Mouse (Mus musculus): Measurements from ENCODE around the gene Dnajc7. TPM values are rescaled to one million over a fixed set of nuclear protein-coding genes. Genes with fewer than 3 reads are reported as not detected.
"Not testable (repeated sequence)": the region's sequence is repeated elsewhere in the genome, so short reads cannot be mapped to it uniquely, and the experiment has no call there.

Gene Dnajc7
- total RNA-seq (2021): 100 to 1,000 TPM; 242 to 257 TPM
- long read RNA-seq, experiment 1, transcript Dnajc7-201 (14 exons, 2,330 nt): major isoform, 19 of 32 reads
- long read RNA-seq, experiment 1, partial matches to known transcripts: 10 of 32 reads
- long read RNA-seq, experiment 1, other reads (novel, unspliced or antisense): 3 of 32 reads
- long read RNA-seq, experiment 2, transcript Dnajc7-201 (14 exons, 2,330 nt): major isoform, 28 of 50 reads
- long read RNA-seq, experiment 2, partial matches to known transcripts: 7 of 50 reads
- long read RNA-seq, experiment 2, other reads (novel, unspliced or antisense): 14 of 50 reads

DNA sequence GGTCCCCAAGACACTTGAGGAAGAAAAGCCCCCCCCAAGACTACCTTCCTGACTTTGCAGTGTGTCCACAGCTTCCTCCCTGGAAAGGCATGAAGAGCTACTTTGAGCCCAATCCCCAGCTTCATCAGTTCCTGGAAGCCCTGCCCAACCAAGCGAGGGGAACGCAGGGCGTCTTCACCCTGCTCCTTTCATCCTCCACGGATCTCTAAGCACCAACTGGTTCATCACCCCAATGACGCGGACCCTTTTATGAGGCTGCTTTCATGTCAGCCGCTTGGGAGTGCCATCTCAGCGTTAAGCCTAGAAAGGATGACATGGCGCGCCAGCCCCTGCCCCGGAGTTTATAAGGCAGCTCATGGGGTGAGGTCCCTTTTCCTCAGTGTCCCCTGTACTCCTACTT is at the start of gene Dnajc7:
Gene Dnajc7 (minus strand): TSS at position 187 of the 400 bp plus-strand sequence.
- no peak for DNase-seq (ENCODE audit: low spot score in 2 of 2)
- Histone ChIP-seq H3K27ac (peak within 1 kb of the TSS; percentile 97), H3K4me3 (peak within 1 kb of the TSS; percentile 98)
- no peak for TF ChIP-seq CTCF (conservative IDR thresholded peaks at IDR 0.05)

DNA sequence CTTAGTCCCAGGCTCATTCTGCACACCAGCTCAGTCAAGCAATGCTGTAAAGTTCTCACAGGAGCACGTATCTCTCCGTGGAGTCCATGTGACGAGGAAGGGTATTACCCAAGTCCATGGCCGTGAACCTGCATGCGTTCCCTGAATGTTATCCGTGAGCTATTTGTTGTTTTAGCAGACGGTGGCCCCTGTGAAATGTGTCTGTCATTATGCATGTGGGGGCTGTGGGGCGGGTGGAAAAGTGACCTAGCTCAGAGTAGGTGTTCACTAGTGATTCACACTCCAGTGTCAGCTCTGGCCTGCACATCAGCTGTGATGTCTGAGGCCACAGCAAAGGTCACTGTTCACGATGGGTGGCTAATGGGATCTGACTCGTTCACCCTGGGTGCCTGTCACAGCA is 39.8 kb upstream of the Dnajc7 start:
- no peak for DNase-seq (ENCODE audit: low spot score in 2 of 2)
- no peak for TF ChIP-seq CTCF (conservative IDR thresholded peaks at IDR 0.05)
- H3K27ac ChIP-seq: no peak overlapping the region
- H3K4me3 ChIP-seq: no peak overlapping the region

DNA sequence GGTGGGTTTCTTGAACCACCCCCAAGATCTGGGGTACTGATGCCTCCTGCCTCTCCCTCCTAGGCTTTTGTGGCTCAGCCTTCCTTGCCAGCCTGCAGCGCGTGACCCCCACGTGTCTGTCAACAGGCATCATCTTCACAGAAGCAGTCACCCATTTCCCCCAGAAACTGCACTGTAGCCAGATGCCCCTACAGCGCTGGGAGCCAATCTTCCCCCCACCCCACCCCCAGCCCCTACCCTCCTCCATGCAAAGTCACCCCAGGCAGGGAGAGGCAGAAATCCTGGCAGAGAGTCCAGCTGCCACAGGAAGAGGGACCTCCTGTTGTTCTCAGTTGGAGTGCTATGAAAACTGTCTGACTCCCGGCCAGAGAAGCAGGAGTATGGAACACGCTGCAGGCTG is 36.5 kb upstream of the Dnajc7 start:
- Histone ChIP-seq H3K27ac (no peak overlapping the region), H3K4me3 (no peak overlapping the region)
- TF ChIP-seq CTCF (conservative IDR thresholded peaks at IDR 0.05): no peak
- no peak for DNase-seq (ENCODE audit: low spot score in 2 of 2)

DNA sequence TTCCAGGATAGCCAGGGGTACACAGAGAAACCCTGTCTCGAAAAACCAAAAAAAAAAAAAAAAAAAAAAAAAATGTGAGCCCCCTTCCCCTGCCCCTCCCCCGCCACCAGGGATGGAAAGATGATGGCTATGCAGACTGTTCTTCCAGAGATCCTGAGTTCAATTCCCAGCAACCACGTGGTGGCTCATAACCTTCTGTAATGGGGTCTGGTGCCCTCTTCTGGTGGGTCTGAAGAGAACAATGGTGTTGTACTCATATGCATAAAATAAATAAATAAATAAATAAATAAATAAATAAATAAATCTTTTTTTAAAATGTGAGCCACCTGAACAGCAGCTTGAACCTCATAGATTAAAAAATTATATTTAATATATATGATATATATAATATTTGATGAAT is 35.6 kb upstream of the Dnajc7 start:
- not testable (repeated sequence) for H3K4me3 ChIP-seq; DNase-seq (ENCODE audit: low spot score in 2 of 2); H3K27ac ChIP-seq
- peak; percentile 51 for TF ChIP-seq CTCF (conservative IDR thresholded peaks at IDR 0.05)

DNA sequence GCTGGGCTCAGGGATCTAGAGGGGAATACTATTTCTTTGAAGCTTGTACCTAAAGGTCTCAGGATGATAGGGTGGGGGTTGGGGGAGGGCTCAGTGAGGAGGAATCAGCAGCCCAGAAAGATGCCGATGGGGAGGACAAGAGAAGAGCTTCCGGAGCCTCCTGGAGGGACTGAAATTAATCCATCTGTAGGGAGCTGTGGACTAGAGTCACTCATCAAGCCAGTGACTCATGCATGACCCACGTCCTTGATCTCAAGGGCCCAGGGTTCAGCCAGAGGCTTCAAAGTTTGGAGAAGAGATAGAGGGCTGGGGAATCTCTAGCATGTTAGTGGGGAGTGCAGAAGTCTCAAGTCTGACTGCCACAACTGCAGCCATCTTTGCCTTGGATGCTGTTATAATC is 31.8 kb upstream of the Dnajc7 start:
- Histone ChIP-seq H3K27ac (no peak overlapping the region), H3K4me3 (no peak overlapping the region)
- DNase-seq (ENCODE audit: low spot score in 2 of 2): no peak
- no peak for TF ChIP-seq CTCF (conservative IDR thresholded peaks at IDR 0.05)

DNA sequence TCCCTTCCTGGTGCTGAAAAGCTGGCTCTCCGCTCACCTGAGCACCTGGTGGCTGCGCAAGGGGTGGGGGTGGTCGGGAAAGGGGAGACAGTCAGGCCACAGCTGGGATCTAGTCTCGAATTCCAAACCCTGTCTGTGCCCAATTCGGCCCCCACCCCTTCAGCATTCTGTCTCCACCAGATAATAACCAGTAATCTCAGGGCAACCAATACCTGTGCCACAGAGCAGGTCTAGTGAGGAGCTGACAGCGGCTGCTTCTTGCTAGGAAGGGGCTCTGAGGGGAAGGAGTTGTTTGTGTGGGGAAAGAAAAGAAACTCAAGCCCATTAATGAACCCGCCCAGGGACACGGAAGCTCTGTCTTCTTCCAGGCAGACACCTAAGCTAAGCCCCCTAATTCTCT is 31.2 kb upstream of the Dnajc7 start:
- Histone ChIP-seq H3K4me3 (no peak overlapping the region), H3K27ac (no peak overlapping the region)
- DNase-seq (ENCODE audit: low spot score in 2 of 2): no peak
- no peak for TF ChIP-seq CTCF (conservative IDR thresholded peaks at IDR 0.05)

DNA sequence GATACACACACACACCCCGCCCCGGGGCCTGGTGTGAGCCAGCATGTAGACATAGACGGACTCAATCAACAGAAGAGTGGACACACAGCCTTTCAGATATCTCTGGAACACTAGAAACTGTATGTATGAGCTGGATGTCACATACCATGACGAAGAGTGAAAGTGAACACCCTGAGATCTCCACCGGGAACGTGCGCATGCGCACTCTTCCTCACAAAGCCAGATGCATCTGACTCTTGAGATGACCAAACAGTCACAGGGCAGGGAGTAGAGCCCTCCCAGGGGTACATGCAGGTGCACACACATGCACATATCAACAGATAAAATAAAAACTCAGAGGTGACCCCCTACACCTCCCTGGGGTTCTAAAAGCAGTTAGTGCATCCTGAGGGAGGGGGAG is 28.4 kb upstream of the Dnajc7 start:
- Histone ChIP-seq H3K4me3 (no peak overlapping the region), H3K27ac (no peak overlapping the region)
- no peak for TF ChIP-seq CTCF (conservative IDR thresholded peaks at IDR 0.05)
- DNase-seq (ENCODE audit: low spot score in 2 of 2): no peak

DNA sequence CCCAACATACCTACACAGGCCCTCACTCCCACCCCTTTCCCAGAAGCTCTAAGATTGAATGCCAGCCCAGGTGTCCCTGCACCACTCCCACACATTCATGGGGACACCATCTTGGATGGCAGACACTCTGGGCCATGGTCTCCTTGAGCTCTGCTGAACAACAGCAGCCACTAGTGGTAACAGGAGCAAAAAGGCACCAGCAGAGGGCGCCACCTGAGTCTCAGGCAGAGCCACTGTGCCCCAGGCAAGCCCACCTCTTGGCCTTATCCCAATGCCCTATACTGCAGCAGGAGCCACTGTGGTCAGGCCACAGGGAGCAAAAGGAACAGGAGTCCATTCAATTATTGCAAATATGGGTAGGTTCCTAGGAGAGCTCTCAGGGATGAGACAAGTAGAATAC is 26.3 kb upstream of the Dnajc7 start:
- DNase-seq (ENCODE audit: low spot score in 2 of 2): no peak
- TF ChIP-seq CTCF (conservative IDR thresholded peaks at IDR 0.05): peak; percentile 68
- no peak overlapping the region for H3K4me3 ChIP-seq
- no peak overlapping the region for H3K27ac ChIP-seq

DNA sequence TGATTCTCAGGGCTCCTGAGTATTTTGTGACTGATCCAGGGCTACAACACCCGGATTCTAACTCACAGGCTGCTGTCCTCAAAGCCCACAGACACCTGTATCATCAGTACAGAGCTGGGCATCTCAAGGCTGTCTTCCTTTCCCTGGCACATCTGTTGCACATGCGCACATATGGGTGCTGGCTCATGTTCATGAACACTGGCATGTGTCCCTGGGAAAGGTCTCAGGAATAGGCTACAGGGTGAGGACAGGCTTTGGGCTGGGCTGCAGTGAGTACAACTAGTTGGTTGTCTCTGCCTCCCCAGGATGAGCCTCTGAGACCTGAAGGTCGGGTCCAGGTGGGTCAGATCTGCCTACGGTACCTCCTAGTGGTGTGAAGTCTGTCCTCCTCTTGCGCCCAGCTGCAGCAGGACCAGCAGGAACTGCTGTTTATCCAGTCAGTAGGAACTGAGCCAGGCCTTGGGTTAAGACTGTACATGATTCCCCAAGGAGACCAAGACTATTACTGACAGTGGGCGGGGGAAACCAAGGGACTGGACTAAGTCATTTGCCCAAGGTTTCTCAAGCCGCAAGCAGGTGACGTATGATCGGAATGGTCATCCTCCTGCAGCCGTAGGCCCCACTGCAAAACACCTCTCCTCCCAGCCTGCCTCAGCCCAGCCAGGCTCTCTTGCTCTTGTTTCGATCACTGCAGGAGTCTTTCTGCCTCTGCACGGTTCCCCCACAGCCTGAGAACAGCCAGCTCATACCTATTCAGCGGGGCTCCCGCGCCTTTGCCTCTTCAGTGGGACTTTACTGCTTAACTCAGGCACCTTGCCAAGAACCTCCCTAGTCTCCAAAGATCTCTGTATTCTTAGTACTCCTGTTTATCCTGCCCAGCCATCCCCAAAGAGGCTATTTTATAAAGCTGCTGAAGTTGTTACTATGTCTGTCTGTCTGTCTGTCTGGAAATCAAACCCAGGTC is 23.9 kb upstream of the Dnajc7 start:
- Histone ChIP-seq H3K4me3 (no peak overlapping the region), H3K27ac (no peak overlapping the region)
- no peak for TF ChIP-seq CTCF (conservative IDR thresholded peaks at IDR 0.05)
- DNase-seq (ENCODE audit: low spot score in 2 of 2): no peak

DNA sequence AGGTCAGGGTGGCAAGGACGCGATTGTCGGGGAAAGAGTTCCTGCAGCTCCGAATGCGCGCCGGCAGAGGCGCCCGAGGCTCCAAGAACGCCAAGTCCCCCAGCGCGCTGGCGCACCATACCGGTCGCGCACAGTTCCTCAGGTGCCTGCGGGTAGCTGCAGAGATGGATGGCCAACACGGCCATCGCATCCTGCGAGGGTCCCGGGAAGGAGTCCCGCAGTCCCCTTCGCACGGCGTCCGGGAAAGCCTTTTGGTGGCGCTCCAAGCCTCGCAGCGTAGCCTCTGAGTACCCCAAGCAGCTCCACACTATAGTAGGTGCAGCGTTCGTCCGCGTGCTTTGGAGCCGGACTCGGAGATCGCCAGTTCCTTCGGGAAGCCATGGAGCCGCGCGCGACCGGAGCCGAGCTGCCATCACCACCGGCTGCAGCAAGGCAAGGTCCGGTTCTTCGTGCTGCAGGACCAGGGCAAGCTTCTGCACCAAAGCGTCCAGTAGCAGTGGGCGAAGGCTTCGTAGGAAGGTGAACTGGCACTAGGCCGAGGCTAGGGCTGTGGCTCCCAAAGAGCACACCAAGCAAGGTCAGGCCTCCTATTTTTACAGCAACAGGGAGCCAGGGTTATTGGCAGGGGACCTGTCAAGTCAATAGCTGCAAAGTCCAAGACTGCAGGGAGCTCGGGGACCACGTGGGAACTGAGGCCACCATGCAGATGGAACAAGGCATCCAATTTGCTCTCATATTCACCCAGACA is 20.4 kb upstream of the Dnajc7 start:
- peak; percentile 75 for TF ChIP-seq CTCF (conservative IDR thresholded peaks at IDR 0.05)
- DNase-seq (ENCODE audit: low spot score in 2 of 2): peak; percentile 43 to 50
- H3K4me3 ChIP-seq: peak overlapping the region; percentile 53
- H3K27ac ChIP-seq: no peak overlapping the region

DNA sequence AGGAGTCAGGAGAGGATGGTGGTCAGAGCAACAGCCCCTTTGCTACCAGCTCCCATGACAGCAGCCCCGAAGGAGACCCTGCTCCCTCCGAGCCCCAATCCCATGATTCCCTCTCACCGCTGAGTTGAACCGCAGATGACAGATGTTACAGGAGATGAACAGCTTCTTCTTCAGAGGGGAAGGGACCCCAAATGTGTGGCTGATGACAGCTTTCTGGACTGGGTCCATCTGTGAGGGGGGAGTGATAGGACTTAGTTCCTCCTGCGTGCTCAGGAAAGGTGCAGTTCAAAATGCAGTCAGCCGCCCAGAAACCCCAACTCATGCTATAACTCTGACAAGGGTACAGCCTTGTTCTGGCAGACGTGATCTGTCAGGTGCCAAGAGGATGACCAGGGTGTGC is 14.6 kb upstream of the Dnajc7 start:
- no peak for TF ChIP-seq CTCF (conservative IDR thresholded peaks at IDR 0.05)
- no peak for DNase-seq (ENCODE audit: low spot score in 2 of 2)
- no peak overlapping the region for H3K27ac ChIP-seq
- H3K4me3 ChIP-seq: no peak overlapping the region

DNA sequence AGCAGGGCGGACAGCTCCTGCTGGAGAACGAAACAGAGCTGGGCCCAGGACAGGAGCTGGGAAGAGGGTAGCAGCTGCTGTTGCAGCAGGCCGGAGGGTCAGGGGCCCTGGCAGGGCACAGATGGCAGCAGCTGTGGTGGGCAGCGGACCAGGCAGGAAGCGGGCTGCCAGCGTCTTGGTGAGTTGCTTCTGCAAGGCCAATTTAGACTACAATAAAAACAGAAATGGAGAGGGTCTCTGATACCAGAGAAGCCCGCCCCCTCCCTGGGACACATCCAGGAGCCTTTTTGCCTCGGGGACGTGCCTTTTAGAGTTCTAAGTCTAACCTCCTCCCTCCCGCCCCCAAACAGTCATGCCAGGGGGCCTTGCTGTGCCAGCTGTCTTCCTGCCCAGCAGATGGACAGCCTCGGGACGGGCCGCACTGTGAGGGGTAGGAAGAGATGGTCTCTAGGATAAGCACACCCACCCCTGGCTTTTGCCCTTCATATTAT is 8.9 kb upstream of the Dnajc7 start:
- TF ChIP-seq CTCF (conservative IDR thresholded peaks at IDR 0.05): no peak
- Histone ChIP-seq H3K4me3 (no peak overlapping the region), H3K27ac (no peak overlapping the region)
- DNase-seq (ENCODE audit: low spot score in 2 of 2): no peak

DNA sequence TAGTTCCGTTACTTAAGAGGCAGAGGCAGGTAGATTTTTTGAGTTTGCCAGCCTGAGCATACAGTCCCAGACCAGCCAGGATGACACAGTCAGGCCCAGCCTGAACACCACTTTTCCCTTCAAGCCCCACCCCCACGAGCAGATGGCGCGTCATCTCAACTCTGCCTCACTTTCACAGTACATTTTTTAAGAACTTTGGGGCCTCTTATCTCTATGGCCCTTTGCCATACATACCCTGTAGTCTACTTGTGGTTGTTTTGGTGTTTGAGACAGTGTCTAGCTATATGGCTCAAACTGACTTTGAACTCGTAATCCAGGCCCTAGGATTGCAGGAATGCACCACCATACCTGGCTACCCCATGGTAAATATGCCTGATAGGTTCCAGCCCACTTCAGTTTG is 8.1 kb upstream of the Dnajc7 start:
- DNase-seq (ENCODE audit: low spot score in 2 of 2): no peak
- Histone ChIP-seq H3K27ac (no peak overlapping the region), H3K4me3 (no peak overlapping the region)
- TF ChIP-seq CTCF (conservative IDR thresholded peaks at IDR 0.05): no peak
